ENCODE assay signal across 20 mouse cellular contexts in the genomic region with DNA sequence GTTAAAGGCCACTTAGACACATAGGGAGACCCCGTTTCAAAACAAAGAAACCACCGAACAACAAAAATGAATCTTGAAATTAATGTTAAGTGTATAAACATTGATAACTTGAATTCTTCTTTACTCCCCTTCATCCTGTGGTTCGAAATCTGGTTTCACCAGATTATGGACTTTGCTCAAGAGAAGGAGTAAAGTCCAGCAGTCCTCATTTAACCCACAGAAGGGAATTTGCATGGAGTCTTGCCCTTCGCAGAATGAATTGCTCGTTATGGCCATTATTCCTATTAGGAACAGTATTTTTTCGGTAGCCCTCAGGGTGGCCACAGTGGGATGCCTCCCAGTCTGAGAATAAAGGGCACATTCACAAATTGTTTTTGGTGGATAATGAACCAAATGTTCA.
"Had no signal": no experiment of that assay in that cellular context is flagged by ENCODE, and none has a peak within 500 bp of the region (broad histone marks: within the 10 kb centered on the region; RNA-seq: fewer than 3 reads in every experiment).

No protein-coding gene starts in this region.

- H3K36me3 ChIP-seq: liver, embryonic 15.5 days; lung, embryonic 15.5 days; midbrain, embryonic 10.5 days; midbrain, embryonic 12.5 days; neural tube, embryonic 13.5 days; neural tube, embryonic 15.5 days had no signal

- H3K4me2 ChIP-seq: liver, embryonic 15.5 days; lung, embryonic 15.5 days; midbrain, embryonic 12.5 days; neural tube, embryonic 13.5 days; neural tube, embryonic 15.5 days had no signal

- ATAC-seq: liver, postnatal 0 days; lung, postnatal 0 days; midbrain, embryonic 16.5 days had no signal

- H3K9ac ChIP-seq: liver, embryonic 15.5 days; liver, postnatal 0 days; lung, embryonic 15.5 days; midbrain, embryonic 12.5 days; neural tube, embryonic 13.5 days; neural tube, embryonic 15.5 days had no signal

- H3K4me3 ChIP-seq: liver, embryonic 15.5 days; lung, embryonic 15.5 days; midbrain, embryonic 10.5 days; midbrain, embryonic 12.5 days; myocyte; neural tube, embryonic 13.5 days; neural tube, embryonic 15.5 days had no signal

- H3K27ac ChIP-seq: liver, embryonic 15.5 days; lung, embryonic 15.5 days; midbrain, embryonic 10.5 days; midbrain, embryonic 12.5 days; neural tube, embryonic 13.5 days; neural tube, embryonic 15.5 days had no signal

- H3K27me3 ChIP-seq: liver, embryonic 15.5 days; lung, embryonic 15.5 days; midbrain, embryonic 12.5 days; neural tube, embryonic 13.5 days; neural tube, embryonic 15.5 days had no signal

- H3K4me1 ChIP-seq: liver, embryonic 15.5 days; lung, embryonic 15.5 days; midbrain, embryonic 10.5 days; midbrain, embryonic 12.5 days; neural tube, embryonic 13.5 days; neural tube, embryonic 15.5 days had no signal

- H3K9me3 ChIP-seq: liver, embryonic 15.5 days; lung, embryonic 15.5 days; midbrain, embryonic 10.5 days; midbrain, embryonic 12.5 days; neural tube, embryonic 13.5 days; neural tube, embryonic 15.5 days had no signal

- DNase-seq: liver, postnatal 0 days; lung, adult 2 months; lung, postnatal 4 days; midbrain, embryonic 14.5 days; right cerebral cortex, adult 18-20 months; right cerebral cortex, postnatal 25 days; right cerebral cortex, postnatal 4 days; spleen, adult 18-20 months; thymus, adult 18-20 months; thymus, postnatal 14 days; thymus, postnatal 36 days had no signal
